Mouse (Mus musculus) lung, embryonic 15.5 days (tissue): ENCODE measurements around the gene Stim2. TPM values are rescaled to one million over a fixed set of nuclear protein-coding genes. Genes with fewer than 3 reads are reported as not detected.
A peak's percentile ranks its signal among the peaks of the same experiment; 100 is the strongest.

ENCODE experiments used
- ATAC-seq: fragments of 200-750 bp; cut with Nextera tagmentation; 2 replicates; pipeline ENCODE4 v1.8.0; 2017; ENCODE audit warnings: moderate number of reproducible peaks, borderline replicate concordance; ENCODE audit not compliant: low FRiP score, low TSS enrichment; ENCODE audit errors: extremely low read depth
- H3K27ac ChIP-seq: fragments of 300-500 bp; sonication (generic); 2 replicates; pipeline ENCODE4 v1.5.1; 2015; ENCODE audit warnings: moderate library complexity, mild to moderate bottlenecking, inconsistent platforms
- H3K27me3 ChIP-seq: fragments of 300-500 bp; sonication (generic); 2 replicates; pipeline ENCODE4 v1.6.1; 2015; ENCODE audit warnings: inconsistent platforms
- H3K36me3 ChIP-seq: fragments of 300-500 bp; sonication (generic); 2 replicates; pipeline ENCODE4 v1.6.1; 2015; ENCODE audit warnings: inconsistent platforms
- H3K4me1 ChIP-seq: fragments of 300-500 bp; sonication (generic); 2 replicates; pipeline ENCODE4 v1.6.1; 2015; ENCODE audit warnings: inconsistent platforms
- H3K4me2 ChIP-seq: fragments of 300-500 bp; sonication (generic); 2 replicates; pipeline ENCODE4 v1.6.1; 2015; ENCODE audit warnings: inconsistent platforms, mild to moderate bottlenecking, moderate library complexity
- H3K4me3 ChIP-seq: fragments of 300-500 bp; sonication (generic); 2 replicates; pipeline ENCODE4 v1.5.1; 2015; ENCODE audit warnings: mild to moderate bottlenecking, inconsistent platforms
- H3K9ac ChIP-seq: fragments of 300-500 bp; sonication (generic); 2 replicates; pipeline ENCODE4 v1.6.1; 2015; ENCODE audit warnings: inconsistent platforms
- H3K9me3 ChIP-seq: fragments of 300-500 bp; sonication (generic); 2 replicates; pipeline ENCODE4 v1.6.1; 2016; ENCODE audit warnings: inconsistent platforms
- WGBS: fragments of 180-500 bp; shearing (Covaris S2); methylation state at CpG from one replicate; pipeline ENCODE4 v1.1.7; 2015; 5-methylcytosine and 5-hydroxymethylcytosine counted together
- polyA plus RNA-seq: library from polyadenylated mRNA; unstranded; fragments of >200 nt; fragmentation: Nextera tagmentation; extraction: Ambion mirVana; gene quantifications from 2 replicates; pipeline ENCODE4 v1.2.1, GENCODE M21; 2015

Stim2 gene
- polyA plus RNA-seq, 1 experiment from 2014 or later = 25.2 TPM

DNA sequence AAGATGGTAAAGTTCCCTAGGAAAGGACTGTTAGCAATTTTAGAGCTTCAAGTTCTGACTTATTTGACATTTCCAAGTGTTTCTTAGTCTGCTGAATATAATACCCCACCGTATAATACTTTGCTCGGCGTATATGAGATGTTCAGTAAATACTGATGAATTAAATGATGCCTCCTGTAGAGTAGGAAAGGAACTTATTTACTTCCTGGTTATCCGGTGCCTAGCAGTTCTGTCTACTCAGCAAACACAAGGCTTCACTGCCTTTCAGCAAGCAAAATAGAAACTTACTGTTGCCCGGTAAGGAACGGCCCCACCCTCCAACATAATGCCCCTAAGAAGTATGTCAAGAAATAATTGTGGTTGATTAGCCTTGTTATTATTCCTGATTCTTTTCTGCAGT lies 1.5 kb upstream of the Stim2 start:
- Histone ChIP-seq H3K4me2 (no peak overlapping the region), H3K36me3 (no peaks in the 10 kb centered on the region), H3K27me3 (no peaks in the 10 kb centered on the region), H3K9me3 (no peaks in the 10 kb centered on the region), H3K9ac (no peak overlapping the region), H3K4me1 (peaks cover 30% of the 10 kb centered on the region), H3K4me3 (no peak overlapping the region), H3K27ac (no peak overlapping the region)
- no peak for ATAC-seq
- 88% methylated on average over 6 of the region's 6 CpGs for WGBS

DNA sequence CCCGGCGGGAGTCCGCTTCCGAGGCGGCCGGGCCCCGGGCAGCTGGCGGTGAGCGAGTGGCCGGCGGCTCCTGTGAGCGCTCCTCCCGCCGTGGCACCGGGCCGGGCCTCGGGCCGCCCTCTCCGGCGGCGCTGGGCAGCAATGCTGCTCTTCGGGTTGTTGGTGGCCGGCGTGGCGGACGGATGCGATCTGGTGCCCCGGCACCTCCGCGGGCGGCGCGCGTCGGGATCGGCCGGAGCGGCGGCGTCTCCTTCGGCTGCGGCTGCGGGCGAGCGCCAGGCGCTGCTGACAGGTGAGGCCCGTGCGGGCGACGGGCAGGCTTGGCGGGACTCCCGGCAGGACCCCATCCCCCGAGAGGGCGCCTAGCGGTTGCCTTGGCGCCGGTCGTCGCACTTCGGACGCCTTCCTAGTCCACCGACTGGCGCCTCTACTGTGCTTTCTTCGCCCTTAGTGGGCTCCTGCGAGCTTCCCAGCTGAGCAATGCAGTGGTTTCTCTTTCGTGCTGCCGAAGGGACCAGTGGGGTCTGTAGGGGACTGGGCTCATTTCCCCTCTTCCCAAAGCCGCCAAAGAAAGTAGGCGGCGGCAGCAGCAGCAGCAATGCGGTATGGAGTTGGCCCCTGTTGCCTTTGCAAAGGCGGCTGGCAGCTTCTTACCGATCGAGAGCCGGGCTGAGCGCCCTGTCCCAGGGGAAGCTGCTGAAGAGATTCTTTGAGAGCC lies 603 bp downstream of the Stim2 start:
- peak overlapping the region; percentile 72 for H3K4me2 ChIP-seq
- H3K27me3 ChIP-seq = no peaks in the 10 kb centered on the region
- H3K4me3 ChIP-seq = peak overlapping the region; percentile 99
- under 1% methylated on average over 55 of the region's 76 CpGs for WGBS
- H3K27ac ChIP-seq = peak overlapping the region; percentile 96
- H3K9me3 ChIP-seq = no peaks in the 10 kb centered on the region
- no peaks in the 10 kb centered on the region for H3K36me3 ChIP-seq
- peak; percentile 45 for ATAC-seq
- H3K4me1 ChIP-seq = peaks cover 34% of the 10 kb centered on the region
- peak overlapping the region; percentile 93 for H3K9ac ChIP-seq

DNA sequence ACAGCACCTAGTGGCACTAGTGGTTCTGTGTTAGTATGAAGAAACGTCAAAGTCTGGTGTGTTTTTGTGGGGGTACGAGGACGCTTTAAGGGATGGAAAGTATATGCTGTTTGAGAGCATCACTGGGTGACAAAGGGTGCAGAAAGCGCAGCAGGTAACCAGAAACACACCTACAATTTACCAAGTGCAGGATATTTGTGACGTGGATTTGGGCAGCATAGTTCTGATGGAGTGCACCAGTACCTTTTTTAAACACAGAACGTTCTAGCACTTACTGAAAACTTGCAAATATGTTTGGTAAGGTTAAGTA lies 1.1 kb downstream of the Stim2 start:
- WGBS = under 1% methylated on average over 6 of the region's 6 CpGs
- no peak for ATAC-seq
- Histone ChIP-seq H3K36me3 (no peaks in the 10 kb centered on the region), H3K27ac (peak overlapping the region; percentile 96), H3K9me3 (no peaks in the 10 kb centered on the region), H3K9ac (peak overlapping the region; percentile 93), H3K27me3 (no peaks in the 10 kb centered on the region), H3K4me2 (peak overlapping the region; percentile 72), H3K4me1 (peaks cover 34% of the 10 kb centered on the region), H3K4me3 (peak overlapping the region; percentile 99)

DNA sequence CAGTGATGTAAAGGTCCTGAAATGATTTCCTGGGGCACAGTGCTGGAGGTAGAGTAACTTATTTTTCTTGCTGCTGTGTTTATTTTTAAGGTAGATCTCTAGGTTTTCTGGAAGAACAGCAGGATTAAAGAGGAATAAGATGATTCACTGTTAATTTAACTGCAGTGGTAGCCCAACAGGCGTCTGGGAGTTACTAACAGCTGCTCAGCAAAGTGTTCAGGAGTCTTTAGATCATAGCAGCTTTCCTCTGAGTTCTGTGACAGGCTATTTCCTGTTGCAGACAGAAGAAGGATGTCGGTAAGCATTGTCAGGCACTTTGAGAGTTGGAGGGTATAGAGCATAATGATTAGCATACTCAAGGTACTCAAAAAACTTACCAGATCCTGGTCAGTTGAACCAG lies 1.5 kb downstream of the Stim2 start:
- no peaks in the 10 kb centered on the region for H3K27me3 ChIP-seq
- no peaks in the 10 kb centered on the region for H3K36me3 ChIP-seq
- no peak for ATAC-seq
- WGBS = 0% methylated on average over 2 of the region's 2 CpGs
- H3K27ac ChIP-seq = peak overlapping the region; percentile 96
- H3K9me3 ChIP-seq = no peaks in the 10 kb centered on the region
- peaks cover 36% of the 10 kb centered on the region for H3K4me1 ChIP-seq
- H3K9ac ChIP-seq = peak overlapping the region; percentile 93; the same call in 1 of the 2 replicates
- peak overlapping the region; percentile 99 for H3K4me3 ChIP-seq
- H3K4me2 ChIP-seq = peak overlapping the region; percentile 72

DNA sequence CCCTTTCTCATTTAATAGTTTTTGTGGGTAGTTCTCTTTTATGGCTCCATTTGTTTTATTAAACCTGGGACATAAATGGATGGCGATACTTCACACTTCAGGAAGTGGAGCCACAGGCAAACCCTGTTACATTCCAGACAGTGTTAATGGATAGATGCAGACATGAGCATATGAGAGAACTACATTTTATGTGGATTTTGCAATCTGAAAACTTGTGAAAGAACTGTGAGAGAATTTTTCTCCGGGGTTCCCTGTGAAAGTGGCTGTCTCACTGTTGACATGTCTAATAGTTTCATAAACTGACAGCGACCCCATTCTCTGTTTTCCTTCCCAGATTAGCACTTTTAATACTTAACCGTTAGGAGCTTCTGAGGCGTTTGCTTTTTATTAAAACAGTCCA lies 2.7 kb downstream of the Stim2 start:
- Histone ChIP-seq H3K9ac (no peak overlapping the region), H3K27me3 (no peaks in the 10 kb centered on the region), H3K36me3 (no peaks in the 10 kb centered on the region), H3K9me3 (no peaks in the 10 kb centered on the region), H3K4me2 (peak overlapping the region; percentile 19; the same call in 1 of the 2 replicates), H3K4me1 (peaks cover 39% of the 10 kb centered on the region), H3K4me3 (no peak overlapping the region), H3K27ac (no peak overlapping the region)
- WGBS = 32% methylated on average over 5 of the region's 5 CpGs
- no peak for ATAC-seq

DNA sequence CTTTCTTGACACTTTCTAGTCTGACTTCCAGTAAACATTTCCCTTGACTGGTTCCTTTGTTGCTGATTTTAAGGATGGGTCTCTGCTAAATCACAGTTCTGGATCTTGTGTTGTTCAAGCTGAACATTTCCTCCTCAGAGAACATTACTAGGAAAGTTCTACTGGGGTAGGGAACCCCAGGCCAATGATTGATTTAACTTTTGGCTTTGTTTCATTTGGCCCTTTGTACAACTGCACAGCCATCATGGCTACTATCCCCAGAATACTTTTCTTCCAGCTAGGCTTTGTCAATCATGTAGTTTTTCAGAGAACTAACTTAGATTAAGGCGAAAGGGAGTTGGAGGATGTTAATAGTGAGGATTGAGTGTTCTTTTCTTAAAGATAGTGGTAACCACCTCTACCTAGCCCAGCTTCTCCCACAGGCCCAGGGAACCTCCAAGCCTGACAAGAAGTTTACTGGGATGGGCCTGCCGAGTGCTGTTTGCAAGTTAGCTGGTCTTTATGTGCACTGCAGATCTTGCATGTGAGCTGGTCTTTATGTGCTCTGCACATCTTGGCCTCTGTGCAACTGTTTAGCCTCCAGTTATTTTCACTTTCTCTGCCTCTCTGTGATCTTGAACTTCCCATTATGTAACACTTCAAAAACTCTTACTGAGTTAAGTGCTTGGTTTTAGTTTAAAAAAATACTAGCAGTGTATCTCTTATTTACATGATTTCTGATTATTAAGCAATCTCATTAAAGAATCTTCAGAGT lies 7.0 kb downstream of the Stim2 start:
- H3K4me3 ChIP-seq = no peak overlapping the region
- no peaks in the 10 kb centered on the region for H3K27me3 ChIP-seq
- no peak overlapping the region for H3K27ac ChIP-seq
- no peak overlapping the region for H3K4me2 ChIP-seq
- H3K9me3 ChIP-seq = no peaks in the 10 kb centered on the region
- H3K36me3 ChIP-seq = no peaks in the 10 kb centered on the region
- 66% methylated on average over 2 of the region's 2 CpGs for WGBS
- H3K4me1 ChIP-seq = peaks cover 27% of the 10 kb centered on the region
- no peak overlapping the region for H3K9ac ChIP-seq
- ATAC-seq = no peak

DNA sequence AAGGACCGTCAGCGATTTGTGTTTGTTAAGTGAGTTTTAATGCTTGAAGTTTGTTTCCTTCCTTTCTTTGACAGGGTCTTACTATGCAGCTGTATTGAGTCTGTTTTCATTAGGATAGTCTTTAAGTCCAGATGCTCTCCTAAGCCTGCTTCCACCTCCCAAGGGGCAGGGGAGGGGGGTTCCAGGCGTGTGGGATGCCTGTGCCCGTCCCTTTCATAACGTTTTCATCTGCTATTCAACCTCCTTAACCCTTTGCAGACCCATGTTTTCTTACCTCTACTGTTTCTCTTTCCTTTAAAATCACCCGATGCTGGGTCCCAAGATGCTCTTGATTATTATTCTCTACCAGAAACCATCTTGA lies 7.5 kb downstream of the Stim2 start:
- Histone ChIP-seq H3K27me3 (no peaks in the 10 kb centered on the region), H3K36me3 (no peaks in the 10 kb centered on the region), H3K9me3 (no peaks in the 10 kb centered on the region), H3K9ac (no peak overlapping the region), H3K4me3 (no peak overlapping the region), H3K4me1 (peaks cover 23% of the 10 kb centered on the region), H3K4me2 (no peak overlapping the region), H3K27ac (no peak overlapping the region)
- 30% methylated on average over 6 of the region's 6 CpGs for WGBS
- no peak for ATAC-seq

DNA sequence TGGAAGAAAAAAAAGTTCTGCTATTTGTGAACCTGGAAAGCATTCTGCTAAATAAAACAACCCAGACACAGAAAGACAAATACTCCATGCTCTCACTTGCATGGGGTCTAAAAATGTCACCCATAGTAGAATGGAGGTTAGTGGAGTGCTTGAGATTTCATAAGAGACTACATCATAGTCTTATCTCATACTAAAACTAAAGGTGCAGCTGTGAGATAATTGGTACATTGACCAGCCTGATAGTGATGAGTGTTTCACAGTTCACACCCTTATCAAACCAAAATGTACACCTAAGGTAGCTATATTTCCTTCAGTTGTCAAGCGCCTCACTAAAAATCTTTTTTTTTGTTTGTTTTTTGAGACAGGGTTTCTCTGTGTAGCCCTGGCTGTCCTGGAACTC lies 8.5 kb downstream of the Stim2 start:
- WGBS = 100% methylated on average over 1 of the region's 1 CpGs
- no peaks in the 10 kb centered on the region for H3K27me3 ChIP-seq
- ATAC-seq = no peak
- no peak overlapping the region for H3K27ac ChIP-seq
- H3K9ac ChIP-seq = no peak overlapping the region
- no peaks in the 10 kb centered on the region for H3K36me3 ChIP-seq
- H3K4me1 ChIP-seq = peaks cover 19% of the 10 kb centered on the region
- no peaks in the 10 kb centered on the region for H3K9me3 ChIP-seq
- H3K4me2 ChIP-seq = no peak overlapping the region
- H3K4me3 ChIP-seq = no peak overlapping the region

DNA sequence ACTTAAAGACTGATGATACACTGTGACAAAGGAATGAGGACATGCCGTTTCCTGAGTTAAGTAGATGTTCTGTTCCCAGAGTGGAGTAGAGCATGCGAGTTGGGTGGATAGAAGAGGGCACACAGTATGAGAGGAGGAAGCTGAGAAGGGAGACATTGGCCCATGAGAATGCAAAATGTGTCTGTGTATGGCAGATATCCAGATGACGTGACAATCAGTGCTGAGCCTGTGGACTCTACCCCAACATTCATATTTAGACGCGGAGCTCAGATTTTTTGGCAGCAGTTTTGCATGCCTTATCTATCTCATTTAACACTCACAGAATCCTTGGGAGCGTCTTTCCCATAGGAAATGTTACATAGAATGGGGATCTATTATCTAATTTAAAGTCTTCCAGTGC lies 9.3 kb downstream of the Stim2 start:
- Histone ChIP-seq H3K9ac (no peak overlapping the region), H3K27ac (no peak overlapping the region), H3K4me1 (peaks cover 15% of the 10 kb centered on the region; the same call in 1 of the 2 replicates), H3K9me3 (no peaks in the 10 kb centered on the region), H3K36me3 (no peaks in the 10 kb centered on the region), H3K27me3 (no peaks in the 10 kb centered on the region), H3K4me3 (no peak overlapping the region), H3K4me2 (no peak overlapping the region)
- 53% methylated on average over 6 of the region's 6 CpGs for WGBS
- ATAC-seq = no peak

DNA sequence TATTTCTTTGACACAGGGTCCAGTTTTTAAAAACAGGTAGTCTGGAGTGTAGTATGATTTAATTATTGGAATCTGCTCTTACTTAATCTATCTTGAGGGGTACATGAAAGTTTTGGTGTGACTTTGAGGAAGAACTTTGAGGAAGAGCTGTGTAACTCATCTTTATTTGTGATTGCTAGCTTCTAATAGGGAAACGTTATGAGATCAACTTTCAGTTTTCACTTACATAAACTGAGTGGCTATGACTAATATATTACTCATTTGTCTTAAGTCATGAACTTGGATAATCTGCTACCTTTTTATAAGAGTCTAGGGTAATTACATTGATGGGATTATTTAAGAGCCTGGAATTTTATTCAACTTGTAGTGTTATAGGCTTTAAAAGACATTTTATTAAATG lies 15.0 kb downstream of the Stim2 start:
- Histone ChIP-seq H3K4me2 (no peak overlapping the region), H3K4me1 (no peaks in the 10 kb centered on the region), H3K36me3 (no peaks in the 10 kb centered on the region), H3K9ac (no peak overlapping the region), H3K4me3 (no peak overlapping the region), H3K27ac (no peak overlapping the region), H3K27me3 (no peaks in the 10 kb centered on the region), H3K9me3 (no peaks in the 10 kb centered on the region)
- ATAC-seq = no peak
- 25% methylated on average over 1 of the region's 1 CpGs for WGBS

DNA sequence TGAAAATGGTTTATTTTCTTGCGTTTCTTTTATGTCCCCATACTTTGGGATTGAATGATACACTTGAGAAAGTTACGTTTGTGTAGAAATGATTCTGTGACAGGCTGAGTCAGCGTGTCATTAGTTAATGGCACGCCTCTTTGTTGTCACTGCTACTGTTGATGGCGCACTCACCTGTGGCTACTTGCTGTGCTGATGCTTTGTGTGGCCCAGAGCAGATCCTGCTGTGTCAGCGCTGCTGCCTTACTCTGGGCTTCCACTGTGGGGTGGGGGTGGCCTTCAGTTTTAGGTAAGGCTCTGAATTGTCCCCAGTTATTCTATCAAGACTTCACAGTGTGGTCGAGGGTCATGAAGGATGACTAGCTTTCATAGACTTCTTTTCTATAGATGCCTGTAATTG lies 18.8 kb downstream of the Stim2 start:
- Histone ChIP-seq H3K36me3 (no peaks in the 10 kb centered on the region), H3K4me1 (peaks cover 6% of the 10 kb centered on the region), H3K27me3 (no peaks in the 10 kb centered on the region), H3K9ac (no peak overlapping the region), H3K27ac (no peak overlapping the region), H3K4me3 (no peak overlapping the region), H3K9me3 (no peaks in the 10 kb centered on the region), H3K4me2 (no peak overlapping the region)
- ATAC-seq = no peak
- 56% methylated on average over 7 of the region's 7 CpGs for WGBS

DNA sequence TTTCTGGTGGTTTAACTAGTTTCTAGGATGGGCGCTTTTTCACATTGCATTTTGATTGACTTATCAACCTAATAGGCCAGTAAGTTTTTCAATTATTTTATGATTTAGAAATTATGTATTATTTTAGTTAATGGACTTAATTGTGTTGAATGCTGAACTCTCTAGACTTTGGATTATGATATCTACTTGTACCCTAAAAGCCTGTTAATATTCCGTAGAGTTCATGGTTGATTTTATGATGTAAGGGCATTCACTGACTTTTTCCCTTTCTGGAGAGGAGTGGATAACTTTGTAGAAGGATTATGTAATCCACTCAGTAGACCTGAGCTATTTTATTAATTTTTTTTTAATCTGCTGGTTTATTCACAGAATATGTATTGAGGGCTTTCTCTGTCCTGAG lies 20.6 kb downstream of the Stim2 start:
- WGBS = 92% methylated on average over 2 of the region's 2 CpGs
- Histone ChIP-seq H3K4me3 (no peak overlapping the region), H3K4me2 (no peak overlapping the region), H3K4me1 (peaks cover 6% of the 10 kb centered on the region), H3K27me3 (no peaks in the 10 kb centered on the region), H3K27ac (no peak overlapping the region), H3K9ac (no peak overlapping the region), H3K36me3 (no peaks in the 10 kb centered on the region), H3K9me3 (no peaks in the 10 kb centered on the region)
- no peak for ATAC-seq
